Mouse (Mus musculus) CD4-positive, CD25-positive, alpha-beta regulatory T cell, adult 2 months (primary cell): ENCODE data around the gene Abcc8.
"Not testable (repeated sequence)": the region's sequence is repeated elsewhere in the genome, so short reads cannot be mapped to it uniquely, and the experiment has no call there.

Source experiments
- DNase-seq: peaks from one replicate; pipeline ENCODE4 v3.0.0-alpha.2; 2012; ENCODE audit warnings: low read depth, low spot score

Gene Abcc8

GRCm38 (mm10) chr7:46179431-46180275 lies at the start of gene Abcc8:
Abcc8 (minus strand) TSS chr7:46180033.
- DNase-seq, result no peak

- DNase-seq, result no peak
Measured at GRCm38 (mm10) chr7:46226936-46227335, 47.1 kb upstream of the Abcc8 start.

- DNase-seq, result peak; percentile 53
Measured at GRCm38 (mm10) chr7:46226253-46226652, 46.4 kb upstream of the Abcc8 start.

GRCm38 (mm10) chr7:46220591-46221129 lies 40.8 kb upstream of the Abcc8 start:
- no peak for DNase-seq

- DNase-seq, result peak; percentile 3
Measured at GRCm38 (mm10) chr7:46218415-46218814, 38.6 kb upstream of the Abcc8 start.

GRCm38 (mm10) chr7:46216481-46216880 lies 36.6 kb upstream of the Abcc8 start:
- no peak for DNase-seq

- DNase-seq, result no peak
Measured at GRCm38 (mm10) chr7:46210276-46210675, 30.4 kb upstream of the Abcc8 start.

- DNase-seq, result no peak
Measured at GRCm38 (mm10) chr7:46208131-46208530, 28.3 kb upstream of the Abcc8 start.

GRCm38 (mm10) chr7:46204775-46205174 lies 24.9 kb upstream of the Abcc8 start:
- no peak for DNase-seq

- DNase-seq, result peak; percentile 27
Measured at GRCm38 (mm10) chr7:46204046-46204471, 24.2 kb upstream of the Abcc8 start.

- no peak for DNase-seq
Measured at GRCm38 (mm10) chr7:46201649-46202048, 21.8 kb upstream of the Abcc8 start.

GRCm38 (mm10) chr7:46200021-46200420 lies 20.2 kb upstream of the Abcc8 start:
- DNase-seq, result no peak

- DNase-seq, result no peak
Measured at GRCm38 (mm10) chr7:46195356-46195755, 15.5 kb upstream of the Abcc8 start.

GRCm38 (mm10) chr7:46184232-46184631 lies 4.4 kb upstream of the Abcc8 start:
- no peak for DNase-seq

- peak; percentile 69 for DNase-seq
Measured at GRCm38 (mm10) chr7:46181590-46181989, 1.8 kb upstream of the Abcc8 start.

- DNase-seq, result not testable (repeated sequence)
Measured at GRCm38 (mm10) chr7:46168980-46169379, 10.9 kb downstream of the Abcc8 start.

GRCm38 (mm10) chr7:46168402-46168801 lies 11.4 kb downstream of the Abcc8 start:
- no peak for DNase-seq

- DNase-seq, result no peak
Measured at GRCm38 (mm10) chr7:46167901-46168300, 11.9 kb downstream of the Abcc8 start.

GRCm38 (mm10) chr7:46165876-46166275 lies 14.0 kb downstream of the Abcc8 start:
- DNase-seq, result no peak

- no peak for DNase-seq
Measured at GRCm38 (mm10) chr7:46162731-46163130, 17.1 kb downstream of the Abcc8 start.

GRCm38 (mm10) chr7:46162132-46162727 lies 17.6 kb downstream of the Abcc8 start:
- no peak for DNase-seq

GRCm38 (mm10) chr7:46161615-46162014 lies 18.2 kb downstream of the Abcc8 start:
- no peak for DNase-seq

- no peak for DNase-seq
Measured at GRCm38 (mm10) chr7:46157746-46158145, 22.1 kb downstream of the Abcc8 start.
